Mouse (Mus musculus) cerebellum, postnatal 10 days (tissue): ENCODE data around the gene Mdc1.
A peak's percentile ranks its signal among the peaks of the same experiment; 100 is the strongest.

Source experiments
- DNase-seq, 2 experiments: peaks; one replicate each; pipeline ENCODE4 v3.0.0; 2021; ENCODE audit warnings: mixed read lengths in 2 of 2

The Mdc1 gene

GRCm38 (mm10) chr17:35883777-35884176 is 42.5 kb downstream of the Mdc1 start:
- no peak for DNase-seq

- no peak for DNase-seq
Observed at GRCm38 (mm10) chr17:35887725-35888124, 46.4 kb downstream of the Mdc1 start.

GRCm38 (mm10) chr17:35896781-35897643 is 55.7 kb downstream of the Mdc1 start, which contains the start of gene 2310061I04Rik:
2310061I04Rik (minus strand) TSS chr17:35897431.
- DNase-seq, result peak; percentile 93 to 96

GRCm38 (mm10) chr17:35897644-35898573 is 56.6 kb downstream of the Mdc1 start:
- peak; percentile 56 to 62 for DNase-seq

GRCm38 (mm10) chr17:35900636-35901035 is 59.3 kb downstream of the Mdc1 start:
- no peak for DNase-seq

GRCm38 (mm10) chr17:35903343-35903991 is 62.2 kb downstream of the Mdc1 start:
- no peak for DNase-seq

- no peak for DNase-seq
Observed at GRCm38 (mm10) chr17:35903992-35904355, 62.7 kb downstream of the Mdc1 start.

GRCm38 (mm10) chr17:35905587-35905986 is 64.3 kb downstream of the Mdc1 start:
- no peak for DNase-seq

- no peak for DNase-seq
Observed at GRCm38 (mm10) chr17:35907609-35908008, 66.3 kb downstream of the Mdc1 start.
